ENCODE assay signal across 27 mouse cellular contexts in genomic region chr8:10705909-10706308, GRCm38 (mm10).
"Had no signal": no experiment of that assay in that cellular context is flagged by ENCODE, and none has a peak within 500 bp of the region (broad histone marks: within the 10 kb centered on the region; RNA-seq: fewer than 3 reads in every experiment).

No protein-coding gene starts in this region.

- H3K27ac ChIP-seq: heart, adult 2 months; heart, embryonic 13.5 days; heart, embryonic 15.5 days; hindbrain, embryonic 10.5 days; hindbrain, embryonic 12.5 days; hindbrain, embryonic 14.5 days; intestine, embryonic 15.5 days; layer of hippocampus, adult 2 months; left cerebral cortex, adult 2 months; limb, embryonic 10.5 days; limb, embryonic 12.5 days; liver, embryonic 13.5 days had no signal

- H3K36me3 ChIP-seq: heart, embryonic 13.5 days; heart, embryonic 15.5 days; hindbrain, embryonic 10.5 days; hindbrain, embryonic 12.5 days; intestine, embryonic 15.5 days; limb, embryonic 10.5 days; limb, embryonic 12.5 days; liver, embryonic 13.5 days had no signal

- H3K9me3 ChIP-seq: heart, embryonic 13.5 days; heart, embryonic 15.5 days; hindbrain, embryonic 10.5 days; hindbrain, embryonic 12.5 days; intestine, embryonic 15.5 days; limb, embryonic 10.5 days; limb, embryonic 12.5 days; liver, embryonic 13.5 days had no signal

- H3K4me3 ChIP-seq: heart, adult 2 months; heart, embryonic 13.5 days; heart, embryonic 15.5 days; hindbrain, embryonic 10.5 days; hindbrain, embryonic 12.5 days; intestine, embryonic 15.5 days; layer of hippocampus, adult 2 months; left cerebral cortex, adult 2 months; limb, embryonic 10.5 days; limb, embryonic 12.5 days; liver, embryonic 13.5 days had no signal

- H3K4me1 ChIP-seq: heart, embryonic 15.5 days; intestine, embryonic 15.5 days; limb, embryonic 10.5 days; limb, embryonic 12.5 days; liver, embryonic 13.5 days had no signal

- ATAC-seq: hindbrain, embryonic 16.5 days; inflammation-experienced regulatory T-cells, adult 6 months; intestine, embryonic 15.5 days; intestine, postnatal 0 days had no signal

- H3K9ac ChIP-seq: heart, embryonic 13.5 days; heart, embryonic 15.5 days; hindbrain, embryonic 12.5 days; hindbrain, embryonic 14.5 days; intestine, embryonic 15.5 days; limb, embryonic 12.5 days; liver, embryonic 13.5 days had no signal

- H3K27me3 ChIP-seq: heart, embryonic 15.5 days; hindbrain, embryonic 12.5 days; intestine, embryonic 15.5 days; limb, embryonic 12.5 days; liver, embryonic 13.5 days had no signal

- DNase-seq: gastrocnemius, postnatal 14 days; gastrocnemius, postnatal 36 days; heart, adult 11 months; heart, adult 2 months; heart, postnatal 14 days; heart, postnatal 36 days; kidney, adult 18-20 months; kidney, adult 8-10 months; kidney, postnatal 10 days; kidney, postnatal 25 days; kidney, postnatal 4 days; liver; liver, embryonic 13.5 days had no signal

- H3K4me2 ChIP-seq: heart, embryonic 11.5 days; heart, embryonic 13.5 days; heart, embryonic 15.5 days; hindbrain, embryonic 12.5 days; hindbrain, embryonic 14.5 days; intestine, embryonic 15.5 days; limb, embryonic 12.5 days; liver, embryonic 13.5 days had no signal
